Mouse (Mus musculus) telencephalon, adult 2 months (tissue): ENCODE data around the gene Col4a3bp.
A peak's percentile ranks its signal among the peaks of the same experiment; 100 is the strongest.

Source experiments
- DNase-seq: peaks from one replicate; pipeline ENCODE4 v3.0.0-alpha.2; 2011; ENCODE audit warnings: low read depth, low spot score

Gene Col4a3bp

DNA sequence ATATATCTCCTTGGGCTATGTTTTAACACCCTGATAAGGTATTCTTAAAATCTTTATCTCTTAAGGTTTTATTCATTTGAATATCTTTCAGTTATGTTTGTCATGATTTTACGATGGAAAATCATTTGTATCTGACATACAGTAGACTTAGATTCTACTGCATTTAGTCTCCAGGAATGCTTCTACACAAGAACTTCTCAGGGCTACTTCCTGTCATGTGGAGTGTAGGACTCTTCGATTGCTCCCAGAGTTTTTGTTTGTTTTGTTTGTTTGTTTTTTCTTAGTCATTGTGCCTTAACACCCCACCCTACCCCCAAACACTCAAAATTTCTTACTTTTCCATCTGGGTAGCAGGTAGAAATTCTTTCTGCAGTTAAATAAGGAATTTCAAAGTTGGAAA lies 1.0 kb upstream of the Col4a3bp start:
- DNase-seq: no peak

DNA sequence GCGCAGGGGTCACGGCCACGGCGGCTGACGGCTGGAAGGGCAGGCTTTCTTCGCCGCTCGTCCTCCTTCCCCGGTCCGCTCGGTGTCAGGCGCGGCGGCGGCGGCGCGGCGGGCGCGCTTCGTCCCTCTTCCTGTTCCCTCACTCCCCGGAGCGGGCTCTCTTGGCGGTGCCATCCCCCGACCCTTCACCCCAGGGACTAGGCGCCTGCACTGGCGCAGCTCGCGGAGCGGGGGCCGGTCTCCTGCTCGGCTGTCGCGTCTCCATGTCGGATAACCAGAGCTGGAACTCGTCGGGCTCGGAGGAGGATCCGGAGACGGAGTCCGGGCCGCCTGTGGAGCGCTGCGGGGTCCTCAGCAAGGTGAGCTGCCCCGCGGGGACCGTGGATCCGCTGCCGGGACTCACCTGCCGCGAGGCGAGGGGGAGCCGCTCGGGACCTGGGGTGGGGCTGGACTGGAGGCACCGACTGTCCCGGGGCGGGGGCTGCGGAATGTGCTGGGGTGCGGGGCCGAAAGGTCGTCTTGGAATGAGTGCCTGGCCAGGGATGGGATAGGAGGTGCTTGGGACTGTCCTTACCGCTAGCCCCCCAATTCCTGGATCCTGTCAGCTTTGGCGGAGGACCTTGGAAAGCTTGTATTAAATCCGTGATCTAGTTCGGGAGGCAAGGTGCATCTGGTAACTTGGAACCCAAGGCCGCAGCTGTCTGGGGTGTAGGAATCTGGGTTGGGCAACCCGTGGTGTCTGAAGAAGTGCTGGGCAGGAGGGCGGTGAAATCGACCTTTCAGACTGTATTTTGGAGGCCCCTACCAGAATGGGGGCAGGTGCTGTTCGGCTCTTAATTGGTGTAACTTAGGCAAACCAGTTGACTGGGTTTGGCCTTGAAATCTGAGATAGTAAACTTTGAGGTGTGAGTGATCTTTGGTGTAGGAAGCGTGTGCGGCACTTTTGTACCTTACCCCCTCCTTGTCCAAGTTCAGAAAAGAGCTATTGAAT lies 778 bp downstream of the Col4a3bp start:
- DNase-seq: no peak

DNA sequence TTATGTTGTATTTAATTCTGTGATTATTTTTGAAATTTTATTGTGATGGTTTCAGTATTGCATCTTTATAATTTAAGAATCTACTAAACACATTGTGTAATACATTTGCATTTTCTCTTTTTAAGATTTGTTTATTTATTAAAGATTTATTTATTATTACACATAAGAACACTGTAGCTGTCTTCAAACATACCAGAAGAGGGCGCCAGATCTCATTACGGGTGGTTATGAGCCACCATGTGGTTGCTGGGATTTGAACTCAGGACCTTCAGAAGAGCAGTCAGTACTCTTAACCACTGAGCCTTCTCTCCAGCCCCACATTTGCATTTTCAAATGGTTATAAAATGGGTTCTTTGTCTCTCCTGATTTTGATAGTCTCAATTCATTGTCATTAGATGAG lies 2.1 kb downstream of the Col4a3bp start:
- no peak for DNase-seq

DNA sequence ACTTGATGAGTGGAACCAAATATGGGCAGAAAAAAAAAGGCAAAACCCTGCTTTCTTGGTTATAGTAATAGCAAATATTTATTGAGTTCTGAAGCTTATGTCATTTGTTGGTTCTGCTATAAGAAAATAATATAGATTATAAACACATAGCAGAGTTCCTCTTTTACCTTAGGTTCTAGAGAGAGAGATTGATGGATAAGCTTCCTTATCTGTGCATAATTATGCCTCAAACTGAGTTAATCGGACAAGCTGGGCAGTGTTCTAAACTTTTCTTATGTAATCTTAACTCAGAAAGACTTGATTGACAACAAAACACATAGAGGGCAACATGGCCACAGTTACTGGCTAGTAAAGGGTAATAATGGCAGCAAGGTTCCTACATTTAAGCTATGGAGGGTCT lies 4.8 kb downstream of the Col4a3bp start:
- no peak for DNase-seq

DNA sequence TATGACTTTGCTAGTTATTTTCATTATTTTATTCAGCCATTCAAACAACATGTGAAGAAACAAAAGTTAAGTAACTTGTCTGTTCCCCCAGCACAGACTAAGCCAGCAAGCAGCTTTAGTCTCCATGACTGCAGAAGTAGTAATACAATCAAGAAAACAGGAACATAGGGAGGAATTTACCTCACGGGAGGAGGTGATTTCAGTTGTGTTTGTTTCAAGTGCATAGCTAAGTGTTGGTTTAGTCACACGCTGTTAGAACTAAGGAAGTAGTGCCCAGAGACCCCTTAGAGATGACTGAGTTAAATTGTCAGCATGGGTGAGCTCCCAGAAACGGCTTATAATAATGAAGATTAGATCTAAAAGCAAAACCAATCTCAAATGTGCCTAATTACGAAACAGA lies 5.5 kb downstream of the Col4a3bp start:
- DNase-seq: no peak

DNA sequence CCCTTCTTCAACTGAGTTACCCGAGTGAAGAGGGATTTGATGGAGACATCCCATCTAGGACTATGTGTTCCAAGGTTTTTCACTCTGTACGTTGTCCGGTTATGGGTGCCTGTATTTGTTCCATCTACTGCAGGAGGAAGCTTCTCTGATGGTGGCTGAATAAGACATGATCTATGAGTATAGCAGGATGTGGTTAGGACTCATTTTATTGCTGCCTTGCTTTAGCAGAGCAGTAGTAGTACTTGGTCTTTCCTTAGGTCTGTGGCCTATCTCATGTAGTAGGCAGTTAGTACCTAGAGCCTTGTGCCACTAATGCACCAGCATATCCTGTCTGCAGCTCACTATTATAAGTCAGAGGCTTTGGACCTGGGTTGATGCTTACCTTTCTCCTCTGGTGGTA lies 12.7 kb downstream of the Col4a3bp start:
- DNase-seq: no peak

DNA sequence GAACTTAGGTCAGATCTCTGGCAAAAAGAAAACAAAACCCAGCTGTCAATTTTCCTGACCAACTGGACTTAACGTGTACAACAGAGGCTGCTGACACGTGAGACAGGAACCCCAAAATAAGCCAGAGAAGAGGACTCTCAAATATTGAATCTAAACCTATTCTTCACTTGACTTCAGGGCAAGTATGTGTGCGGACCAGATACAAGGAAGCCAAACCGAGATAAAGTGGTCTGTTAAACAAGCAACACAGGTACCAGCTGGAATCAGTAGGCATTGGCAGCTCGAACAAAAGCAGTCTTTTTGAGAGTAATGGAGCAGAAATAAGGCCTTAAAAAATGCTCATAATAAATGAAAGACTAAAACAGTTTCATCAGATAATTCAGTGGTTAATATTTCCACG lies 25.6 kb downstream of the Col4a3bp start:
- no peak for DNase-seq

DNA sequence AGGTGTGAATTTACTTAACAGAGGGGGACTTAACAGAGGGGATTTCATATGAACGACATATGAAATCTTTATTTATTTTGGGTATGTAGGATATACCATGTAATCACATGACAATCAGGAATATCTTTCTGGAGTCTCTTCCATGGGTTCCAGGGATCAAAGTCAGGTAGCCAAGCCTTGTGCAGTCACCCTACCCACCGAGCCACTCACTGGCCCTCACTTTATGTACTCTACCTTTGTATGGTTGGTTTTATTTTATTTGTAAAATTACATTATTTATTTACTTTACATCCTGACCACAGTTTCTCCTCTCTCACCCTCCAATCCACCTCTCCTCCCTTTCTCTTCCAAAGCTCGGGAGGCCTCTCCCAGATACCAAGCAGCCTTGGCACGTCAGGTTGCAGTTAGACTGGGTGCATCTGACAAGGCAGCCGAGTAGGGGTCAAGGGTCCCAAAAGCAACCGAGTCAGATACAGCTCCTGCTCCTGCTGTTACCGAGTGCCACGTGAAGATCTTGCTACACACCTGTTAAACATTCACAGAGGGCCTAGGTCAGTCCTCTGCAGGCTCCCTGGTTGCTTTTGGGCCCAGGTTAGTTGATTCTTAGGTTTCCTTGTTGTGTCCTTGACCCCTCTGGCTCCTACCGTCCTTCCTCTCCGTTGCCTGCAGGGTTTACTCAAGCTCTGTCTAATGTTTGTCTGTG lies 28.0 kb downstream of the Col4a3bp start:
- DNase-seq: no peak

DNA sequence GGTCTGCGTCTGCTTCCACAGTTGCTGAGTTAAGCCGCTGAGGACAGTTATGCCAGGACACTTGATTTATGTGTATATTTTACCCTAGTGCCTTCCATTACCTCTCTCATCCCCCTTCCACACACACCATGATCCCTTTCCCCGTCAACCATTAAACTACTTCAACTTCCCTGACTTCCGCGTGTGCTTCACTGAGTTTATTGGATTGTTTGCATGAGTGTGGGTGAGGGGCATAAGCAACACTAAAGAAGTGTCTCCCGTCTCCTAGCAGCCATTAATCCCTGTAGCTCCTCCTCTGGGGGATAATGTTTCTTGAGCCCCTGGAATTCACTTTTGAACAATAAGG lies 28.6 kb downstream of the Col4a3bp start:
- no peak for DNase-seq

DNA sequence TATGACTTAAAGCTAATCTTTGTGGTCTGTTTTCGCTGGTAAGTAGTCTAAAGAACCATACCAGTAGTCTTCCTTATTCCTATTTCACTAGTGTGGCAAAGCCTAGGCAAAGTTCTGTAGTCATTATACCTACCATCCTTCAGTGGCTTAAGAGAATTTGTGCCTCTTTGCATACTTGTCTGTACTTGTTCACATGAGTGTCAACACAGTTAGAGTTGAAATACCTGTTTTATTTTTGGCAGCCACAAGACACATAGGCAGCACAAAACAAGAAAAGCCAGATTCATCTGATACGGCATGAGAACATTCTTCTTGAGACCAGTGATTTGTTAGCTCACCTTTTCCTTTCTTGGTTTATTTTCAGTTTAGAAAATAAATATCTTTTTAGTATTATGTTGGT lies 31.8 kb downstream of the Col4a3bp start:
- no peak for DNase-seq

DNA sequence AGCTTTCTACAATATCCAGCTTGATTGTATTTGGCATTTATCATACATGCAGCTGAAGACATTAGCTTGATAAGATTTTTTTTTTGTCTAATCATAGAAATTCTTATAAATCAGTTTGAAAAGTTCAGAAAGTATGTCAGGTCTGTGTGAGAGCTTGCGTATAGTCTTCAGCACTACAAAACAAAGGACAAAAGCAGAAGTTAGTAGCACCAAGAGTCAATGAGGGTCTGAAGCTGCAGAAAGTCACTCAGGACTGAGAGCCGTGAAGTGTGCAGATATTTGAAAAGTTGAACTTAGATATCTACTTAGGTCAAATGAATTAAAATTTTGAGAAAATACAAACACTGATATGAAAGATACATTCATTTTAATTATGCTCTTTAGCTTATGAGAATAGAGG lies 36.7 kb downstream of the Col4a3bp start:
- no peak for DNase-seq

DNA sequence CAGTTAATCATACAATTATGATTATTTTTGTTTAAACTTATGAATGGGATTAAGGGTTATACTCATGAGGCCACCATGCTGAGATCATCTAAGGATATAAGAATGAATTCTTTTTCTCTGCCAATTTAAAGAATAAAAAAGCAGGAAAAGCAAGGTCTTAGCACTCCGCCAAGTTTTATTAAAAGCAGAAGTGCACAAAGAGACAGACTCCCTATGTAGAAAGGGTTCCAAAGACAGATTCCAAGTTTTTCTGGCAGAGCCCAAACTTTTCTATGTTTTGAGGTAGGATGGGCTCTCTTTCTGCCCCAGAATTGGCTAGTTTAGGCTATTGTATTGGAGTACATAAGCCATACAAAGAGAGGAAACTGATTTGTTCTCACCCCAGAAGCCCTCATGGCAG lies 37.6 kb downstream of the Col4a3bp start:
- DNase-seq: no peak

DNA sequence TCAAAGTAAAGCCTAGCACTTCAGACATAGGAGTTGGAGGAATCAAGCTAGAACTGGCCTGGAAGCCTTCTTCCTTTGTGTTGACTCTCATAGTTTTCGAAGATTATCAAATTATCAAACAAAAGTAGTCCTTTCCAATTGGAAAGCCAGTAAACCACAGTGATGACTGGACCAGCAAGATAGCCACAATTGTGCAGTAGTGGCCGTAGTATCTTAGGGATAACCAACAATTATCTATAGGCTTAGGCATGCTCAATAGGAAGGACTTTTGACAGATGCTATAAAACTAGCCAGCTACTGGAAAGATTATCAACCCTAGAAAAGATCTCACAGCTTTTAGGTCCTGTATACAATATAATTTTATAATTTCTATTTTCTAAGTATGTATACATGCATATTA lies 41.8 kb downstream of the Col4a3bp start:
- DNase-seq: no peak

DNA sequence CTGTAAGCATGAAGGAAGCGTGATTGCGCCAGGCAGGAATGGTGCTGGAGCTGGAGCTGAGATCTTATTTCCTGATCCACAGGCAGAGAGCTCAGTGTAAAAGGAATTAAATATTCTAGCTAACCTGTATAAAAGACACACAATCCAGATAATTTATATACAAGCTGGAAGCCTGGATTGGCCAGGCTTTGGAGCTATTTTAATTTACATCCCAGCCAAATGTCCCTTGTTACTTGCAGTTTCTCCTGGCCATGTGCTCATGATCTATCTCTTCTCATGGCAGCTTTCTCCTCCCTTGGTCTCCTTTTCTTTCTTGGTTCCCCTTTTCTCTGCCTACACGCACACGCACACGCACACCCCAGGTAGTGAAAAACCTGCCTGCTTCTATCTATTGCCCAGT lies 44.1 kb downstream of the Col4a3bp start:
- DNase-seq: no peak

DNA sequence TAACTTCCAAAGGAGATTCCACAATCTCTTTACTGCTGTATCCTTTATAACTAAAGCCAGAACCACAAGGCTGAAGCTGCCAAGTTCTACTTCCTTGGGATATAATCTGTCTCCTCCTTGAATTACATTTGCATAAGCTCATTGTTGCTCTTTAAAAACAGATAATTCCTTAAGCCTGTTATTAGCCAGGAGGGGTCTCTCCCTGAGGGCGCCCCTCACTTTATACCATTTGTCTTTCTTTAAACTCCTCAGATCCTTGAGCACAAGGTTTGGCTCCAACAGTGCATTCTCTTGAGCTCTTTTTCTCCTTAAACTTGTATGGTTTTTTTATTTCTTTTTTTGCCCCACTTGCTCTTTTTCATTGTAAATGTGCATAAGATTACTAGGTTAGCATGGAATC lies 46.2 kb downstream of the Col4a3bp start:
- no peak for DNase-seq

DNA sequence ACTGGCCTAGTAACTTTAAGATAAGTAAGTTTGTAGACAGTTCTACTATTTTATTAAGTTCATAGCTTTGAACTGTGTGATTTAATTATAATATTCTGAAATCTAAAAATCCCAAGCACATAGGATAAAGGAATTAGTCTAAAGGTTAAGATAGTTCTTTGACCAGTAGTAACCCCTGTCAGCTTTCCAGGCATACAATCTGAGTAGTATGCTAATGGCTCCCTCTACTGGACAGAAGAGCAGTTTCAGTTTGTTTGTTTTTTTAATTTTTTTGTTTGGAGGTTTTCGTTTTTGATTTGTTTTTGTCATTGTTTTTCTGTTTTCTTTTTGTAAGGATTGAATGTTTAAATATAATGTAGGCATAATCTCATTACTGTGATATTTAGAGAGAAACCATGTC lies 51.2 kb downstream of the Col4a3bp start:
- peak; percentile 32 for DNase-seq

DNA sequence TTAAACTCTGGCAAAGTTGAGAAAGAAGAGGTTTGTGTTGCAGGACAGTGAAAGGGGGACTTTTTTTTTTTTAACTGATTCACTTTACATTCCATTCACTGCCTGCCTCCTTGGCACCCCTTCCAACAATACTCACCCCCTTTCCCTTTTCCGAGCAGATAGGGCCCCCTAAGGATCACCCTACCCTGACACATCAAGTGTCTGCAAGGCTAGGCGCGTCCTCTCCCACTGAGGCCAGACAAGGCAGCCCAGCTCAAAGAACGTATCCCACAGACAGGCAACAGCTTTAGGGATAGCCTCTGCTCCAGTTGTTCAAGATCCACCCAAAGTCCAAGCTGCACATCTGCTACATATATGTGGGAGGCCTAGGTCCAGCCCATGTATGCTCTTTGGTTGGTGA lies 51.7 kb downstream of the Col4a3bp start:
- DNase-seq: no peak

DNA sequence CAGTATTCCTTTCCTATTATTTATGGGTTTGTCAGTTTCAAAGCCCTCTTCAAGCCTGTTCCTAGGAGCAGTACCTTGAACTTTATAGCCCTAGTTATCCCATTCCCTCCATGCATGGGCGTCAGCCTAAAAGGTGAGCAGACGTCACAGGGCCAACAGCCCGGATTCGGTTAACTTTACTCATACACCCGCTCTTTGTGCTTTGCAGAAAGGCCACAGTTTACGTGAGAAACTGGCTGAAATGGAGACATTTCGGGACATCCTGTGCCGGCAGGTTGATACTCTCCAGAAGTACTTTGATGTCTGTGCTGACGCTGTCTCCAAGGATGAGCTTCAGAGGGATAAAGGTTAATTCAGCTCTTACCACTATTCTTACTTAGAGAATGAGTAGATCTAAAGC lies 56.8 kb downstream of the Col4a3bp start:
- no peak for DNase-seq

DNA sequence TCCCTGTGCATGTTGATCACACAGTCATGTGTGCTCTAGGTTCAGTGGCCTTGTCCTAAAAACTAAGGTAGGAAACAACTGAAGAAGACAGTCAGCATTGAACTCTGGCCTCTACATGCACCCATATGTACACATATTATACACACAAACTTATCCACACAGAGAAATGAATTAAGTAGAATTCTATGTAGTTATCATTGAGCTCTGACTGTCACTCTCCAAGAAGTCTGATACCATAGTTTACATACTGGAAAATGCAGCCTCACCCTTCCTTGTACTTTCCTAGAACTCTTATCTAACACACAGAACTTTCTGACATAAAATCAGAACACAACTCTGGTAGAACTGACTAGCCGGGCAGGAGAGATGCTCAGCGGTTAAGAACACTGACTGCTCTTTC lies 61.8 kb downstream of the Col4a3bp start:
- no peak for DNase-seq

DNA sequence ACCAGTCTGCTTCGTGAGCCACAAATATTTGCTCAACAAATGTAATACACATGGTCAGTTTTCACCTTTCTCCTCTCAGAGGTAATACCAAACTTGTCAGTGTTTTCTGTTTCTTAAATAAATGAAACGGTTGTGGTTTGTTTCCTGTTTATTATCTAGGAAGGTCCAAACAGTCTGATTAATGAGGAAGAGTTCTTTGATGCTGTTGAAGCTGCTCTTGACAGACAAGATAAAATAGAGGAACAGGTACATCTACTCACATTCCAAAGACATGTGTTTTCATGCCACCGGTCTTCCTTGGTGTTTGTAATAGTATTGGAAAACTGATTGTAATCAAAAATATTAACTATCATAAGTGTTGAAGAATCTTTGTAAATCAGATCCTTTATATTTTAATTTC lies 72.2 kb downstream of the Col4a3bp start:
- DNase-seq: no peak

DNA sequence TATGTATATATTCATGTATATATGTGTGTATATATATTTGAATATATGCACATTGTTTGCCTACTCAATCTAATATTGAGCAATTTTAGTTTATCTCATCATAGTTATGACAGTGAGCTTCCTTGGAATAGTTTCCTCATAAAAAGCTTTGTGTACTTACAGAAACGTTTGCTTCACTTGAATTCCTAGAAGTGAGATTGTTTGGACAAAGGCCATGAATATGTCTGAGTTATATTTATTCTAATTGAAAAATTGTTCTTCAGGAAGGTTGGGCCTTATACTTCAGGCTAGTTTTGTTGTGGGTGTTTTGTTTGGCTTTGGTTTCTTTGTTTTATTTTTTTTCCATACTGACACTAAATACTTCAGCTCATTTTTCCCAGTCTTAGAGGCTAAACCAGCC lies 78.5 kb downstream of the Col4a3bp start:
- DNase-seq: no peak

DNA sequence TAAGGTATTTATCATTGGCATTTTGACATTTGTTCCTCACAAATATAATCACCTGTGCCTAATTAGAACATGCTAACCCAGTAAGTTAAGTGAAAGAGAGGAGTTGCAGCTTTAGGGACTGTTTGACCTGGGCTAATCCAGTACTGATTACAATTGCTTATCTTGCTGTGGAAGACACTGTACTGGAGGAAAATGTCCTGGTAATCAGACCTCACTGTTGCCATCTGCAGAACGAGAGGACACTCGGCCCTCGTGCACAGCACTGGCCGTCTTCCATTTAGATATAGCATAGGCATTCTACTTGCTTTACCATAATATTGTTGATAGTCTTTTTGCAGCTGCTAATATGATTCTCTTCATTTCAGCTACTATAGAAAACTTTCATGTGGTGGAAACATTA lies 88.0 kb downstream of the Col4a3bp start:
- DNase-seq: no peak

DNA sequence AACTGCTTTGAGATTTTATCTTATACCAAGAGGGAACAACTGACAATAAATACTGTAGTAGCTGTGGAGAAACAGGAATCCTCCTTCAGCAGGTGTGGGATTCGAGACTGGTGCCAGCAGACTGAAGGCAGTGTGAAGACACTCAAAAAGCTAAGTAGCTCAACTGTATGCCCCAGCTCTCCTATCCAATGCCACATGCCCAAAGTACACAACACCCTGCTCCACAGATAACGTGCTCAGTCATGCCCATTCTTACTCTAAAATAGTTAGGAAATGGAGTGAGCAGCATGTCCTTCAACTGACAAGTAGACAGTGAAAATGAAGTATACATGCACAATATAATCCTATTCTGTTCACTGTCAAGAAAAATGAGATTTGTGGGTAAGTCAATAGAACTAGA lies 101.8 kb downstream of the Col4a3bp start:
- DNase-seq: no peak
